Mouse (Mus musculus) G1E (cell line): Measurements from ENCODE around the gene Lclat1.

Source experiments
- CTCF ChIP-seq: IDR thresholded peaks from 2 replicates; pipeline ENCODE4 v1.5.1; 2012; ENCODE audit warnings: low read depth, low read length, inconsistent platforms, mixed read lengths
- GATA1 ChIP-seq: IDR thresholded peaks from 2 replicates; pipeline ENCODE4 v1.6.1; 2012; ENCODE audit warnings: borderline replicate concordance, low read length, inconsistent platforms, mixed read lengths
- TAL1 ChIP-seq: conservative IDR thresholded peaks from 2 replicates; pipeline ENCODE4 v1.6.1; 2012; ENCODE audit warnings: low read depth, low read length, inconsistent platforms, mixed read lengths

DNA sequence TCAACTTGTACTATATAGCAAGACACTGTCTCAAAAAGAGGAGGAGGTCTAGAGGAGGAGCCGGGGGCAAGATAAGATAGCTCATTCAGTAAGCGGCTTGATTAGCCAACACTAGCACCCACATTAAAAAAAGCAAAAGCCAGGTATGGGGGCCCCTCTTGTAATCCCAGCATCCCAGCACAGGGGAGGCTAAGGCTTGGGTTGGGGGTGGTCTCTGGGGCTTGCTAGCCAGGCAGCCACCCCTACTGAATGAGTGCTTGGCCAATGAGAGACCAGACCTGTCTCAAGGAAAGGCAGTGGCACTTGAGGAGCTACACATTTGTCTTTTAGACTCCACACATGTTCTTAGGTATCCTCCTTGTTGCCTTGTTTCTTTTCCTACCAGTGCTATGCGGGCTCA lies 136.8 kb downstream of the Lclat1 start:
- TF ChIP-seq CTCF: no peak
- no peak for TF ChIP-seq TAL1
- no peak for TF ChIP-seq GATA1
